Mouse (Mus musculus): Measurements from ENCODE around the gene Gm45837.

DNA sequence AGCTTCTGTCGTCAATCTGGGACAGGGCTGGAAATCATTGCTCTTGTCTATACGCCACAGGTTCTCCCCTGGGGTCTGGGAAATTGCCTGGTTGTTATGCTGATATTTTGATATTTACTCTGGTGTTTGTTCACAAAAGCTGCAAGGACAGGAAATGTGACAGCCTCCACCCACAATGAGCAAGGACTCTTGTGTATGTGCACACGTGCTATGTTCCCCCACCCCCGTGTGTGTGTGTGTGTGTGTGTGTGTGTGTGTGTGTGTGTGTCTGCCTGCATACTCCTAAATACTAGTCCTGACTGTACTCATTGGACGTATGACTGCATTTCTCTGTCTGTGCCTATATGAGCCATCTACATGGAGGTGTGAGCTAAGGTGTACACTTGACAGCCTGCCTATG lies 67.4 kb downstream of the Gm45837 start:
- TF ChIP-seq CTCF (conservative IDR thresholded peaks at IDR 0.05; ENCODE audit: insufficient read depth, insufficient read length, low read depth, low read length) (no peak), POLR2A (IDR thresholded peaks at IDR 0.05; ENCODE audit: low read depth, low read length) (no peak)

All from kidney, adult 2 months (tissue).